Mouse (Mus musculus) G1E (cell line): Measurements from ENCODE around the gene Serpinb9e. TPM values are rescaled to one million over a fixed set of nuclear protein-coding genes. Genes with fewer than 3 reads are reported as not detected.
"Not testable (repeated sequence)": the region's sequence is repeated elsewhere in the genome, so short reads cannot be mapped to it uniquely, and the experiment has no call there.

Experiments used
- ATAC-seq: 2 replicates; pipeline ENCODE4 v1.8.0; 2016; ENCODE audit warnings: mild to moderate bottlenecking; ENCODE audit not compliant: insufficient number of reproducible peaks, poor library complexity, low FRiP score, severe bottlenecking; ENCODE audit errors: extremely low read depth
- DNase-seq: peaks from one replicate; pipeline ENCODE4 v3.0.0; 2012; ENCODE audit warnings: low spot score
- H3K27me3 ChIP-seq: 2 replicates; pipeline ENCODE4 v1.6.1; 2012; ENCODE audit warnings: mild to moderate bottlenecking, low read length, inconsistent platforms; ENCODE audit not compliant: insufficient read depth
- H3K36me3 ChIP-seq: replicated peaks from 2 replicates; pipeline ENCODE3; 2012; ENCODE audit warnings: mild to moderate bottlenecking, inconsistent platforms
- H3K4me1 ChIP-seq: 2 replicates; pipeline ENCODE4 v1.6.1; 2012; ENCODE audit warnings: low read depth, low read length, inconsistent platforms, mixed read lengths; ENCODE audit not compliant: insufficient read depth
- H3K4me3 ChIP-seq: 2 replicates; pipeline ENCODE4 v1.5.1; 2012; ENCODE audit warnings: low read depth, mild to moderate bottlenecking, inconsistent platforms, low read length, moderate library complexity, mixed read lengths
- H3K9me3 ChIP-seq: replicated peaks from 2 replicates; pipeline ENCODE4 v1.6.1; 2012; ENCODE audit warnings: inconsistent platforms
- CTCF ChIP-seq: IDR thresholded peaks from 2 replicates; pipeline ENCODE4 v1.5.1; 2012; ENCODE audit warnings: low read depth, low read length, inconsistent platforms, mixed read lengths
- GATA1 ChIP-seq: IDR thresholded peaks from 2 replicates; pipeline ENCODE4 v1.6.1; 2012; ENCODE audit warnings: borderline replicate concordance, low read length, inconsistent platforms, mixed read lengths
- GATA2 ChIP-seq: IDR thresholded peaks from 2 replicates; pipeline ENCODE4 v1.6.1; 2012; ENCODE audit warnings: low read depth, low read length, inconsistent platforms, borderline replicate concordance
- POLR2AphosphoS5 ChIP-seq: IDR thresholded peaks from 2 replicates; pipeline ENCODE4 v1.6.1; 2012; ENCODE audit warnings: low read depth, low read length, inconsistent platforms; ENCODE audit not compliant: insufficient replicate concordance
- TAL1 ChIP-seq: conservative IDR thresholded peaks from 2 replicates; pipeline ENCODE4 v1.6.1; 2012; ENCODE audit warnings: low read depth, low read length, inconsistent platforms, mixed read lengths
- polyA plus RNA-seq: library from polyadenylated mRNA; stranded (reverse); fragments of >175 nt; gene quantifications from 2 replicates; pipeline ENCODE4 v1.2.3, GENCODE M21; 2012
- total RNA-seq, 2 experiments: library from RNA; stranded (forward) in 1 of 2; stranded (reverse) in 1 of 2; fragments of 200-1000 nt in 1 of 2; fragments of >200 nt in 1 of 2; fragmentation: Nextera tagmentation in 1 of 2; gene quantifications; 2 replicates each; pipeline ENCODE4 v1.2.3; 2014 to 2017

Gene Serpinb9e
- total RNA-seq (2014; fragmentation: Nextera tagmentation) (not detected in 2 replicates), total RNA-seq (2017) (0.11 TPM in 1 of 2 replicates, not detected in the other), polyA plus RNA-seq (not detected in 2 replicates)

GRCm38 (mm10) chr13:33249312-33249711, at the start of gene Serpinb9e:
Gene Serpinb9e (plus strand): TSS chr13:33249612.
- not testable (repeated sequence) for H3K4me3 ChIP-seq, H3K4me1 ChIP-seq, H3K36me3 ChIP-seq, H3K27me3 ChIP-seq, H3K9me3 ChIP-seq, ATAC-seq, DNase-seq

DNA sequence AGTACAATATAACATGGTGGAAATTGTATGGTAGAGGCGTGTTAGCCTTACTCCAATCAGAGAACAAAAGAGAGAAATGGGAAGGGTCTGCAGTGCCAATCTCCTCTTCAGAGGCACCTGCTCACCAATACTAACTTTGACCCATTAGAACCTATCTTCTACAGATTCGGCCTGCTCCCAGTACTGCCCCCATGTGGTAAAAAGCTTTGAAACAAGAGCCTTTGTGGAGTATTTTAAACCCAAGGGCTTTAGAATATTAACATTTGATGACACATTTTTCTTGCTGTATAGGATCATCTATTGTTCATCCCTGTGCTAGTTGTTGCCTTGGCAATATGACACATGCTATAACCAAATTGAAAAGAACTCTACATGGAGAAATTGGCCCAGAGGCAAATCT, 49.7 kb upstream of the Serpinb9e start:
- H3K27me3 ChIP-seq: no peaks in the 10 kb centered on the region
- no peak for ATAC-seq
- H3K4me1 ChIP-seq: no peaks in the 10 kb centered on the region
- DNase-seq: no peak
- no peaks in the 10 kb centered on the region for H3K36me3 ChIP-seq
- H3K9me3 ChIP-seq: no peaks in the 10 kb centered on the region
- TF ChIP-seq CTCF (no peak), TAL1 (no peak), GATA2 (no peak), POLR2AphosphoS5 (no peak), GATA1 (no peak)
- H3K4me3 ChIP-seq: no peak overlapping the region

GRCm38 (mm10) chr13:33308631-33309030, 59.2 kb downstream of the Serpinb9e start:
- not testable (repeated sequence) for ATAC-seq, H3K4me3 ChIP-seq, H3K4me1 ChIP-seq, H3K9me3 ChIP-seq, DNase-seq, H3K27me3 ChIP-seq, H3K36me3 ChIP-seq

Other genes starting within 250 kb of the Serpinb9e start
- 2.6 and 3.4 TPM in 2 replicates for gene Serpinb9, start 246.4 kb upstream of the Serpinb9e start, total RNA-seq (2014; fragmentation: Nextera tagmentation)
- 2.4 and 3.0 TPM in 2 replicates for gene Serpinb9, start 246.4 kb upstream of the Serpinb9e start, total RNA-seq (2017)
- 0.11 and 0.15 TPM in 2 replicates for gene Serpinb9, start 246.4 kb upstream of the Serpinb9e start, polyA plus RNA-seq
- not detected in 2 replicates for gene Serpinb9b, start 222.2 kb upstream of the Serpinb9e start, total RNA-seq (2014; fragmentation: Nextera tagmentation)
- gene Serpinb9b, start 222.2 kb upstream of the Serpinb9e start, total RNA-seq (2017): 0.05 TPM in 1 of 2 replicates, not detected in the other
- gene Serpinb9b, start 222.2 kb upstream of the Serpinb9e start, polyA plus RNA-seq: not detected in 2 replicates
- gene Serpinb1b, start 171.0 kb upstream of the Serpinb9e start, total RNA-seq (2014; fragmentation: Nextera tagmentation): not detected in 2 replicates
- gene Serpinb1b, start 171.0 kb upstream of the Serpinb9e start, total RNA-seq (2017): not detected in 2 replicates
- not detected in 2 replicates for gene Serpinb1b, start 171.0 kb upstream of the Serpinb9e start, polyA plus RNA-seq
- gene Serpinb9c, start 89.9 kb upstream of the Serpinb9e start, total RNA-seq (2014; fragmentation: Nextera tagmentation): 5.9 and 10.2 TPM in 2 replicates
- 4.5 and 5.6 TPM in 2 replicates for gene Serpinb9c, start 89.9 kb upstream of the Serpinb9e start, total RNA-seq (2017)
- 0.12 and 0.26 TPM in 2 replicates for gene Serpinb9c, start 89.9 kb upstream of the Serpinb9e start, polyA plus RNA-seq
- gene Serpinb9d, start 56.7 kb upstream of the Serpinb9e start, total RNA-seq (2014; fragmentation: Nextera tagmentation): not detected in 2 replicates
- gene Serpinb9d, start 56.7 kb upstream of the Serpinb9e start, total RNA-seq (2017): not detected in 2 replicates
- not detected in 2 replicates for gene Serpinb9d, start 56.7 kb upstream of the Serpinb9e start, polyA plus RNA-seq
- not detected in 2 replicates for gene Serpinb9f, start 74.5 kb downstream of the Serpinb9e start, total RNA-seq (2014; fragmentation: Nextera tagmentation)
- gene Serpinb9f, start 74.5 kb downstream of the Serpinb9e start, total RNA-seq (2017): 0.12 TPM in 1 of 2 replicates, not detected in the other
- not detected in 2 replicates for gene Serpinb9f, start 74.5 kb downstream of the Serpinb9e start, polyA plus RNA-seq
- 0.92 and 2.0 TPM in 2 replicates for gene Gm11397, start 146.1 kb downstream of the Serpinb9e start, total RNA-seq (2014; fragmentation: Nextera tagmentation)
- gene Gm11397, start 146.1 kb downstream of the Serpinb9e start, total RNA-seq (2017): 0.12 and 0.27 TPM in 2 replicates
- not detected in 2 replicates for gene Gm11397, start 146.1 kb downstream of the Serpinb9e start, polyA plus RNA-seq
- 0.75 TPM in 1 of 2 replicates, not detected in the other for gene Serpinb9g, start 235.2 kb downstream of the Serpinb9e start, total RNA-seq (2014; fragmentation: Nextera tagmentation)
- gene Serpinb9g, start 235.2 kb downstream of the Serpinb9e start, total RNA-seq (2017): not detected in 2 replicates
- not detected in 2 replicates for gene Serpinb9g, start 235.2 kb downstream of the Serpinb9e start, polyA plus RNA-seq